Mouse (Mus musculus) brain, embryonic 18.5 days (tissue): ENCODE measurements around the gene Abcb4.
"Not testable (repeated sequence)": the region's sequence is repeated elsewhere in the genome, so short reads cannot be mapped to it uniquely, and the experiment has no call there.

Experiments
- DNase-seq: peaks from one replicate; pipeline ENCODE4 v3.0.0-alpha.2; 2012; ENCODE audit warnings: low read depth, low spot score

Gene Abcb4

GRCm38 (mm10) chr5:8893300-8894103, at the start of gene Abcb4:
Gene Abcb4 (plus strand): TSS chr5:8893717.
- no peak for DNase-seq

GRCm38 (mm10) chr5:8848607-8849575, 44.6 kb upstream of the Abcb4 start:
- not testable (repeated sequence) for DNase-seq

DNA sequence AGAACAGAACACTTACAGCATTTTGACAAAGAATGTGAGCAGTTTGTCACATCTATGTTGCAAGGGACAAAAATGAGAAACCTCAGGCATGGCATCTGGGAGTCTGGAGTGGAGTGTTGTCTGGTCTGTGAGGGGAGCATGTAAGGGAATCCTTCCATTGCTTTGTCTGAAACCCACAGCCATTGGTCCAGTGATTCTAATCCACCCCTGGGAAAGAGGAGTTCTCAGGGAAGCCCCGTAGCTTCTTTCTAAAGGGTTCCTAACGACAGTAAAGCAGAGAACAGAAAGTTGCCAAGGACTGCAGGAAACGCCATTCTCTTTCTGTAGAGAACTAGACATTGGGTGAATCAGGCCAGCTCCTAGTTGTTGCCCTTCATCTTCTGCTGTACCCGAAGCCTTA, 42.7 kb upstream of the Abcb4 start:
- DNase-seq = no peak

DNA sequence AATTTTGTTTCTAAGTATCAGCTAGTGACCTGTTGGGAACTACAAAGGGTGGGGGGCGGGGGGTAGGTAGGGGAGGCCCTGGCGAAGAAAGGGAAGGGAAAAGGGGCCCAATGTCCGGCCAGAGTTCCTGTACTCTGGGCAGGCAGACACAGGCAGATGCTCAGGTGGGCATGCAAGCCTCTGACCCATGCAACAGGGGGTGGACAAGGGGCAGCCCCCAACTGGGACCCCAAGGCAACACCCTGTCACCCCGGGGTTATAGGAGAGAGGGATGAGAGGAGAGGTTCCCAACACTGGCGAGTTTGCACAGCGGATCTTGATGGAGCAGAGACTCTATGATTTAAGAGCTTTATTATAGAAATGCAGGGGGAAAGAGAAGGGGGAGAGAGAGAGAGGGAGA, 36.3 kb upstream of the Abcb4 start:
- DNase-seq = no peak

DNA sequence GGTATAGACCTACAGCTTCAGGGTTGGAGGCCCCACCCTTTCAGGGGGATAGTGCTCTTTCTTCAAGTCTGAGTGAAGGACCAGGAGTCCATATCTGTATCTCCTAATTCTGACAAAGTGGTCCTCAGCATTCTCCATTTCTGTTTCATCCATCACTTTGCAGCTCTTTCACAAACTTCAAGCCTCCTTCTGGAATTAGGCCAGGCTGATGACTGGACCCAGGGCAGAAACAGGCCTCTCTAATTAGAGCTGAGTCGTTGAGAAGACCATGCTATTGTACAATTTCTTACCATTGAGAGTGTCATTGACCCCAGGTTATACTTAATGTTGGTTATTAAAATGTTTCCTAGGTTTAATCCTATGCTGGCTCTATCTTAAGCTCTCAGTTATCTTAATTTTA, 31.7 kb upstream of the Abcb4 start:
- DNase-seq = no peak

GRCm38 (mm10) chr5:8863580-8864337, 29.8 kb upstream of the Abcb4 start:
- no peak for DNase-seq

DNA sequence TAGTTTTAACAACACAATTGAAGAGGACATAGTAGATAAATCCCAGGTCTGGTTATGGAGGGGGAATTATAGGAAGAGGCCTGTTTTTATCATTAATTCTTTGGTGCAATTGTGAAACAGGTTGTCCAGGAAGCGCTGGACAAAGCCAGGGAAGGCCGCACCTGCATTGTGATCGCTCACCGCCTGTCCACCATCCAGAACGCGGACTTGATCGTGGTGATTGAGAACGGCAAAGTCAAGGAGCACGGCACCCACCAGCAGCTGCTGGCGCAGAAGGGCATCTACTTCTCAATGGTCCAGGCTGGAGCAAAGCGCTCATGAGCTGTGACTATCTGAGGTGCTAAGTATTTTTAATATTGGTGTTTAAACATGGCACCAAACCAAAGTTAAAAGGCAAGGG, 27.9 kb upstream of the Abcb4 start:
- DNase-seq = not testable (repeated sequence)

DNA sequence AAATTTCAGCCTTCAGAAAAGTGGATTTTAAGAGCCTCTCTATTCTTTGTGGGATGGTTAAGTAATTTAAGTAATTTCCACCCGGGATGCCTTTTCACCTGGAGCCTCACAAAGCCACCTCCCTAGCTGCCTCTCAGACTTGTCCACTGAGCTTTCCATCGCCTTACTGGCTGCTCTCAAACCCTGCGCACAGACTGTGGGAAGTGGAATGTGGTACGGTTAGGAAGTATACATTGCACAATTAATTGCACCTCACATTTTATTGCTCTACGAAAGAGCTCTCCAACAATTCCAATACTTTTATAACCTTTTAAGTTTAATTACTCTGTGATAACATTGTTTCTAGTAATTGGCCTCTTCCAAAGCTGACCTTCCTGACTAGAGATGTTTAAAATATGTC, 27.2 kb upstream of the Abcb4 start:
- DNase-seq = no peak

- no peak for DNase-seq
Observed at GRCm38 (mm10) chr5:8868019-8868418, 25.5 kb upstream of the Abcb4 start.

- DNase-seq = no peak
Observed at GRCm38 (mm10) chr5:8872979-8873915, 20.3 kb upstream of the Abcb4 start.

GRCm38 (mm10) chr5:8877086-8877485, 16.4 kb upstream of the Abcb4 start:
- DNase-seq = no peak

DNA sequence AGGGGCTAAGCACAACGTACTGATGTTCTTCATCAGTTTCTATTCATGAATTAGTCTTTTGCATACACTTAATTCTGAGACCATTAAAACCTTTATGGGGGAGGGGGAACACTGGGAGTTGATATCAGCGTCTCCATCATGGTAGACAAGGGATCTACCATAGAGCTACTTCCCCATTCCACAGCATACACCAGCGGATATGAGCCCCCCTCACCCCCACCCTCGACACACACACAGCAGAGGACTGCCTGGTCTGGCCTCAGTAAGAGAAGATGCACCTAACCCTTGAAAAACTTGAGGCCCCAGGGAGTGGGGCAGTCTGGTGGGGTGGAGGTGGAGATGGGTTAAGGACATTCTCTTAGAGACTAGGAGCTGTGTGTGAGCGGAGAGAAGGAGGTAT, 15.7 kb upstream of the Abcb4 start:
- DNase-seq = no peak

- no peak for DNase-seq
Observed at GRCm38 (mm10) chr5:8885837-8886236, 7.7 kb upstream of the Abcb4 start.

DNA sequence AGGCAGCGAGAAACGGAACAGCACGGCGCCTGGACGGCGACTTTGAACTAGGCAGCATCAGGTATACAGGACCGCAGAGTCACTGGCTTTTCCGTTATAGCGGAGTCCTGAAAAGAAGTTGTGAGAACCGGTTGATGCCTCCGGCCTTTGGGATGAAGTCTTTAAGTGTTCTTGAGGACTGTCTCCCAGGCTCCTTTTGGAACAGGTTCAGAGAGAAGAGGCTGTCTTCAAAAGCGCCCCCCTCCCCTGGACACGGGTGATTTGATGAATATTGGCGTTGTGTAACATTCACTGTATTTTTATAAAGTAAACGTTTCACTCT, 548 bp downstream of the Abcb4 start:
- no peak for DNase-seq

DNA sequence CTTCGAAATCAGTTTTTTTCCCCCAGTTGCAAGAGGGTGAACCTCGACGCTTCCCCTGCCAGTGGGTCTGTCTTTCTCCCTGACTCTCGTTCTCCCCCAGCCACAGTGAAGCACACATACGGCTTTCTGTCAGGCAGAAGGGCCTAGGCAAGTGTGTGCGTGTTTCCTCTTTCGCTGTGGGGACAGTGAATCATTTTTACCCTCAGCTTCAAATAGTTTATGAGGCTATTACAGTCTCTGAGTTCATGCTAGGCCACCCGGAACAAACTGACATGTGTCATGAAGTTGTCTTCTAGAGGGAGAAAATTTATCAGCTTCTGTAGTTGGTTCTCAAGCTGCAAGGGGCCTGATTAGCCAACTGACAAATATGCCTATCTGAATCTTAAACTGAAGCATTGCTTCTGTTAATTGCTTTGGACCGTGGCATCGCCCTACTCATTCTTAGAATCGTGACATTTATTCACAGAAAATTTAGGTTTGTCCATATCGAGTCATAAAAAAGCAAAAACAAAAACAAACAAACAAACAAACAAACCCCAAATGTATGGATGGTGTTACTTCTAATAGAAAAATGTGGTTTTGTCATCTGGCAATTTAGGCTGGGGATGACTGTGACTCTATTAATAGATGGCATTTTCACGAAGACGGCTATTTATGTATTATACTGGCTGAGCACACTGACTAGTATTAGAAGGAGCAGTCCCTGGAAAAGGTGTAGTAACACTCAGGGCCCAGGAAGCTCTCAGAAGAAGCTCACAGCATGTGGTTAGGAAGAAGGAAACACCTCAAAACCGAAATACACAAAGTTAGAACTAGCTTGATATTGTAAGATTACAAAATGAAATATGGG, 1.3 kb downstream of the Abcb4 start:
- DNase-seq = no peak

GRCm38 (mm10) chr5:8896198-8896597, 2.7 kb downstream of the Abcb4 start:
- DNase-seq = no peak

DNA sequence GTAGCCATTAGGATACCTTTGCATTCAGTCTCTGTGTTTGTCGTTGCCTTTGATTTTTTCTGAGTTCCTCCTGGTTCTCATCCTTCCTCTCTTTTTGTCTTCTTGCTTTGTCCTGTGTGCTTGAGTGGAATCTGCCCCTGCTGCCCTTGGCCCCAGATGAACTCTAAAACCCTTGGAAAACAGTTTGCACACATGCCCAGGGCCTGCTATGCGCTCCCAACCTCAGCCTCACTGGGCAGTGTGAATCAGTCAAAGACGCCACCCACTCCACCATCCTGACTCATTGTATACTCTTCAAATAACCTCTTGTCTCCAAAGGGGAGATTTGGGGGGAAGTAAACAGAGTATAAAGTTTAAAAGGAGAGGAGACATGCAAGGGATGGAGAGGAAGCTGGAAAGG, 4.7 kb downstream of the Abcb4 start:
- DNase-seq = no peak

DNA sequence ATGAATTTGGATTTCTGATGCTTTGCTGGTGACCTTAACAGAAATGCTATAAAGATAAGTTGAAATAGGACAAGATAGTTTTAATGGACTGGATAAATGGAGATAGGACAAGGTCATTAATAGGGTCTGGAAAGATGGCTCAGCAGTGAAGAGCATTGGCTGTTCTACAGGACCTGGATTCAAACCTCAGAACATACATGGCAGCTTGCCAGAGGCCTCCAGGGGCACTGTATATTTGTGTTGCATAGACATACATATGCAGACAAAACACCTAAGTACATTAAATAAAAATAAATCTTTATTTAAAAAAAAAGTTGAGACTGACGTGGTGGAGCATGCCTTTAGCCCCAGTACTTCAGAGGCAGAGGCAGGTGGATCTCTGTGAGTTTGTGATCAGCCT, 7.5 kb downstream of the Abcb4 start:
- no peak for DNase-seq

DNA sequence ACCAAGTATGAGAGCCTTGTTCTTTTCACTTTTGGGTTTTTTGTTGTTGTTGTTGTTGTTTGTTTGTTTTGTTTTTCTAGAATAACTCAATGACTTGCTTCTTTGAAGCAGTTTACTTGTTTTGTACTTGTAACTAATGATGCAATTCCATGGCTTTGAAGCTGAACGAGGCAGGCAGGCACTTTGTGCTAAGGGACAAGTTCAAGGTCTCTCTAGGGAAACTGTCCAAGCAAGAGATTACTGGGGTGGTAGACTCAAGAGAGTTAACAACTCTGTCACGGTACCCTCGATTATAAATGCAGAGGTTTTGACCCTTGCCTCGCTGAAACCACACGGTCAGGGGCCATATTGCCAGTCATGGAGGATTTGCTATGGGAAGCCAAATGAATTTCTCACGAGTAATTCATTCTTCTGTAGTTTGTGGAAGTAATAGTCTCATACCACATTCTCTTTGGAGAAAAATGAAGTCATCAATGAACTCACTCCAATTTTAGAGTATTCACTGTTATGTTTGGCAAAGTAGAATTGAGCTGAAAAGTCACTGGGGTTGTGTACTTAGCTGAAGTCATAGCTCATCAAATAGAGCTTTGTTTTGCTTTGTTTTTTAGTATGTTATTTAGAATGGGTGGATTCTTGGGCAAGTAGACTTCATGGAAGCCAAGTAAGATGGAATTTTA, 8.8 kb downstream of the Abcb4 start:
- DNase-seq = no peak
